Mouse (Mus musculus) left cerebral cortex, postnatal 25 days (tissue): Measurements from ENCODE around the gene Tspan9. TPM values are rescaled to one million over a fixed set of nuclear protein-coding genes. Genes with fewer than 3 reads are reported as not detected.

Experiments
- DNase-seq, 2 experiments: peaks; one replicate each; pipeline ENCODE4 v3.0.0; 2022; ENCODE audit warnings: low spot score in 2 of 2, mixed read lengths in 1 of 2
- intact Hi-C: fragments of 180-260 bp; cut with DNase I; formaldehyde crosslinking; loops from one replicate; pipeline ENCODE4 v1.15.1; 2025
- total RNA-seq, 2 experiments: library from RNA; stranded (reverse); gene quantifications; 2 replicates each; pipeline ENCODE4 v1.2.3; 2021

Tspan9 gene
- total RNA-seq, 2 experiments from 2014 or later, result 55.2 to 58.6 TPM

- intact Hi-C loops, result no loop called here
- peak in 1 of 2 experiments; percentile 35 for DNase-seq
Observed at GRCm38 (mm10) chr6:128053000-128053732, 90.2 kb downstream of the Tspan9 start.

- intact Hi-C loops, result no loop called here
- DNase-seq, result no peak
Observed at GRCm38 (mm10) chr6:128047671-128048070, 95.7 kb downstream of the Tspan9 start.

- DNase-seq, result no peak
- intact Hi-C loops, result no loop called here
Observed at GRCm38 (mm10) chr6:128047239-128047638, 96.2 kb downstream of the Tspan9 start.

- no peak for DNase-seq
- intact Hi-C loops, result no loop called here
Observed at GRCm38 (mm10) chr6:128046799-128047198, 96.6 kb downstream of the Tspan9 start.

GRCm38 (mm10) chr6:128044691-128045090 lies 98.7 kb downstream of the Tspan9 start:
- no peak for DNase-seq
- intact Hi-C loops, result no loop called here

- intact Hi-C loops, result no loop called here
- no peak for DNase-seq
Observed at GRCm38 (mm10) chr6:128043486-128043885, 99.9 kb downstream of the Tspan9 start.

- DNase-seq, result no peak
- intact Hi-C loops, result no loop called here
Observed at GRCm38 (mm10) chr6:128041836-128042235, 101.6 kb downstream of the Tspan9 start.

GRCm38 (mm10) chr6:128039077-128039766 lies 104.2 kb downstream of the Tspan9 start:
- no peak for DNase-seq
- intact Hi-C loops, result no loop called here

- no peak for DNase-seq
Observed at GRCm38 (mm10) chr6:128038568-128038967, 104.8 kb downstream of the Tspan9 start.

GRCm38 (mm10) chr6:128036597-128036996 lies 106.8 kb downstream of the Tspan9 start:
- no peak for DNase-seq
- intact Hi-C loops, result no loop called here

More at GRCm38 (mm10) chr6:128038568-128038967, 104.8 kb downstream of the Tspan9 start:
- intact Hi-C loops, result no loop called here

GRCm38 (mm10) chr6:128035930-128036309 lies 107.5 kb downstream of the Tspan9 start:
- no peak for DNase-seq
- intact Hi-C loops, result no loop called here

GRCm38 (mm10) chr6:128035250-128035929 lies 108.0 kb downstream of the Tspan9 start:
- intact Hi-C loops, result no loop called here
- peak; percentile 71 to 74 for DNase-seq

- intact Hi-C loops, result no loop called here
- DNase-seq, result peak; percentile 47 to 53
Observed at GRCm38 (mm10) chr6:128034317-128035249, 108.8 kb downstream of the Tspan9 start.

GRCm38 (mm10) chr6:128033868-128034250 lies 109.5 kb downstream of the Tspan9 start:
- intact Hi-C loops, result loop anchor here (2.0 kb wide), 1 partner anchor 63 kb away; no protein-coding TSS in a partner anchor
- no peak for DNase-seq

GRCm38 (mm10) chr6:128033172-128033867 lies 110.1 kb downstream of the Tspan9 start:
- DNase-seq, result no peak
- intact Hi-C loops, result loop anchor here (2.0 kb wide), 1 partner anchor 63 kb away; no protein-coding TSS in a partner anchor

GRCm38 (mm10) chr6:128032252-128033171 lies 110.9 kb downstream of the Tspan9 start:
- intact Hi-C loops, result loop anchor here (1.0 to 2.0 kb wide), 3 partner anchors 59 to 113 kb away; no protein-coding TSS in a partner anchor
- peak; percentile 78 to 86 for DNase-seq

- no peak for DNase-seq
- intact Hi-C loops, result no loop called here
Observed at GRCm38 (mm10) chr6:128031584-128031983, 111.8 kb downstream of the Tspan9 start.

- no peak for DNase-seq
- intact Hi-C loops, result no loop called here
Observed at GRCm38 (mm10) chr6:128031096-128031495, 112.3 kb downstream of the Tspan9 start.
